Mouse (Mus musculus) cortical plate, adult 2 months (tissue): ENCODE results near the gene Mlana.

ENCODE experiments used
- CTCF ChIP-seq: fragments of 200-500 bp; IDR thresholded peaks from 2 replicates; pipeline ENCODE4 v1.5.1; 2011; ENCODE audit warnings: mild to moderate bottlenecking, control low read depth, low read length; ENCODE audit not compliant: insufficient read depth; ENCODE audit errors: extremely low read depth
- POLR2A ChIP-seq: fragments of 200-500 bp; IDR thresholded peaks from 2 replicates; pipeline ENCODE4 v1.6.1; 2011; ENCODE audit warnings: mild to moderate bottlenecking, low read length, control low read depth; ENCODE audit not compliant: insufficient read depth; ENCODE audit errors: extremely low read depth

DNA sequence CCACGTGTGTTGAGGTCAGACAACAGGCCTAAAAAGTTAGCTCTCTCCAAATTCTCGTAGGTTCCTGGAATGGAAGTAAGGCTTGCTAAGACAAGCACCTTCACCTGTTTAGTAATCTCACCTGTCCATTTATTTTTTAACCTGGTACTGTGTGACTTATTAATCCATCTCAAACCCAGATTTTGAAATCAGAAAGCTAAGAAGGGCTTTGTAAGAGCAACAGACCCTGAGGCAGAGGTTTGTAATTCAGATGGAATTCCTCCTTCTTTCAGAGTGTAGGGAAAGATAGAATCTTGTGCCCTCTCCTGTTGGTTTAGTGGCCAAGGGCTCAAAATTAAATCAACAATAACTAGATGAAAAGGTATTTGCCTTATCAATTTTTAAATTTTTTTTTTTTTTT is 26.5 kb upstream of the Mlana start:
- TF ChIP-seq POLR2A (no peak), CTCF (no peak)
